Mouse (Mus musculus) forebrain, embryonic 16.5 days (tissue): ENCODE results near the gene Mxd3. TPM values are rescaled to one million over a fixed set of nuclear protein-coding genes. Genes with fewer than 3 reads are reported as not detected.

Source experiments
- ATAC-seq: fragments of 200-750 bp; cut with Nextera tagmentation; 2 replicates; pipeline ENCODE4 v1.8.0; 2017; ENCODE audit warnings: mild to moderate bottlenecking, moderate library complexity
- H3K27ac ChIP-seq: fragments of 300-500 bp; sonication (generic); 2 replicates; pipeline ENCODE4 v1.5.1; 2014; ENCODE audit warnings: low read length, control low read depth
- H3K27me3 ChIP-seq: fragments of 300-500 bp; sonication (generic); replicated peaks from 2 replicates; pipeline ENCODE4 v1.6.1; 2014; ENCODE audit warnings: low read length; ENCODE audit not compliant: control insufficient read depth, insufficient read depth
- H3K36me3 ChIP-seq: fragments of 300-500 bp; sonication (generic); 2 replicates; pipeline ENCODE4 v1.6.1; 2014; ENCODE audit not compliant: control insufficient read depth, insufficient read depth
- H3K4me1 ChIP-seq: fragments of 300-500 bp; sonication (generic); replicated peaks from 2 replicates; pipeline ENCODE4 v1.6.1; 2014; ENCODE audit warnings: low read length; ENCODE audit not compliant: control insufficient read depth, insufficient read depth
- H3K4me2 ChIP-seq: fragments of 300-500 bp; sonication (generic); 2 replicates; pipeline ENCODE4 v1.6.1; 2014; ENCODE audit warnings: mild to moderate bottlenecking, low read length, control low read depth
- H3K4me3 ChIP-seq: fragments of 300-500 bp; sonication (generic); replicated peaks from 2 replicates; pipeline ENCODE4 v1.5.1; 2014; ENCODE audit warnings: mild to moderate bottlenecking, low read length, control low read depth
- H3K9ac ChIP-seq: fragments of 300-500 bp; sonication (generic); replicated peaks from 2 replicates; pipeline ENCODE4 v1.6.1; 2014; ENCODE audit warnings: low read depth, low read length, control low read depth
- H3K9me3 ChIP-seq: fragments of 300-500 bp; sonication (generic); 2 replicates; pipeline ENCODE4 v1.6.1; 2016; ENCODE audit warnings: low read length; ENCODE audit not compliant: control insufficient read depth
- whole genome bisulfite sequencing: fragments of 180-500 bp; shearing (Covaris S2); extraction: QIAGEN DNeasy Blood & Tissue Kit; methylation state at CpG from one replicate; pipeline ENCODE4 v1.1.7; 2014; 5-methylcytosine and 5-hydroxymethylcytosine counted together
- polyA plus RNA-seq: library from polyadenylated mRNA; unstranded; fragments of >200 nt; fragmentation: Nextera tagmentation; extraction: Ambion mirVana; gene quantifications from 2 replicates; pipeline ENCODE4 v1.2.1, GENCODE M21; 2015

Mxd3 gene
- polyA plus RNA-seq, 1 experiment from 2014 or later, result 22.1 TPM

GRCm38 (mm10) chr13:55337341-55337975 lies 7.8 kb upstream of the Mxd3 start:
- H3K36me3 ChIP-seq, result no peaks in the 10 kb centered on the region
- no peak overlapping the region for H3K27ac ChIP-seq
- no peaks in the 10 kb centered on the region for H3K27me3 ChIP-seq
- WGBS, result 71% methylated on average over 10 of the region's 10 CpGs
- no peak for ATAC-seq
- H3K9me3 ChIP-seq, result no peaks in the 10 kb centered on the region
- no peak overlapping the region for H3K4me3 ChIP-seq
- no peak overlapping the region for H3K9ac ChIP-seq
- no peaks in the 10 kb centered on the region for H3K4me1 ChIP-seq
- no peak overlapping the region for H3K4me2 ChIP-seq

- no peak overlapping the region for H3K4me3 ChIP-seq
- 89% methylated on average over 4 of the region's 4 CpGs for WGBS
These were observed 6.1 kb upstream of the Mxd3 start for GRCm38 (mm10) chr13:55335701-55336100.

GRCm38 (mm10) chr13:55332331-55332730 lies 2.7 kb upstream of the Mxd3 start:
- H3K9me3 ChIP-seq, result no peaks in the 10 kb centered on the region
- H3K9ac ChIP-seq, result no peak overlapping the region
- no peak overlapping the region for H3K4me3 ChIP-seq
- no peaks in the 10 kb centered on the region for H3K36me3 ChIP-seq
- WGBS, result 88% methylated on average over 3 of the region's 3 CpGs
- H3K27ac ChIP-seq, result no peak overlapping the region
- ATAC-seq, result no peak
- H3K27me3 ChIP-seq, result no peaks in the 10 kb centered on the region
- H3K4me1 ChIP-seq, result peaks cover 28% of the 10 kb centered on the region
- no peak overlapping the region for H3K4me2 ChIP-seq

More at GRCm38 (mm10) chr13:55335701-55336100, 6.1 kb upstream of the Mxd3 start:
- Histone ChIP-seq H3K4me2 (no peak overlapping the region), H3K9ac (no peak overlapping the region), H3K27ac (no peak overlapping the region), H3K4me1 (peaks cover 1% of the 10 kb centered on the region; the same call in 1 of the 2 replicates), H3K36me3 (no peaks in the 10 kb centered on the region), H3K9me3 (no peaks in the 10 kb centered on the region), H3K27me3 (no peaks in the 10 kb centered on the region)
- ATAC-seq, result no peak

GRCm38 (mm10) chr13:55330567-55331400 lies 1.2 kb upstream of the Mxd3 start:
- peak overlapping the region; percentile 89 for H3K27ac ChIP-seq
- WGBS, result 51% methylated on average over 14 of the region's 14 CpGs

GRCm38 (mm10) chr13:55329109-55329682 lies 427 bp downstream of the Mxd3 start:
- Histone ChIP-seq H3K36me3 (peaks cover 15% of the 10 kb centered on the region), H3K27ac (peak overlapping the region; percentile 80), H3K9me3 (no peaks in the 10 kb centered on the region), H3K4me3 (peak overlapping the region; percentile 93), H3K9ac (peak overlapping the region; percentile 76), H3K27me3 (no peaks in the 10 kb centered on the region), H3K4me2 (peak overlapping the region; percentile 92), H3K4me1 (peaks cover 33% of the 10 kb centered on the region)
- ATAC-seq, result peak; percentile 19
- 1% methylated on average over 29 of the region's 29 CpGs for WGBS

More at GRCm38 (mm10) chr13:55330567-55331400, 1.2 kb upstream of the Mxd3 start:
- Histone ChIP-seq H3K4me2 (peak overlapping the region; percentile 92), H3K36me3 (peaks cover 5% of the 10 kb centered on the region), H3K4me3 (peak overlapping the region; percentile 93), H3K9me3 (no peaks in the 10 kb centered on the region), H3K27me3 (no peaks in the 10 kb centered on the region), H3K9ac (peak overlapping the region; percentile 76), H3K4me1 (peaks cover 33% of the 10 kb centered on the region)
- ATAC-seq, result no peak; the same call in 1 of the 2 replicates

- H3K9ac ChIP-seq, result peak overlapping the region; percentile 76
- peak overlapping the region; percentile 93 for H3K4me3 ChIP-seq
- H3K9me3 ChIP-seq, result no peaks in the 10 kb centered on the region
- no peak overlapping the region for H3K27ac ChIP-seq
- ATAC-seq, result no peak
- peaks cover 15% of the 10 kb centered on the region for H3K36me3 ChIP-seq
- WGBS, result 75% methylated on average over 4 of the region's 4 CpGs
- no peaks in the 10 kb centered on the region for H3K27me3 ChIP-seq
- H3K4me2 ChIP-seq, result peak overlapping the region; percentile 92
- peaks cover 37% of the 10 kb centered on the region for H3K4me1 ChIP-seq
These were observed 982 bp downstream of the Mxd3 start for GRCm38 (mm10) chr13:55328641-55329040.

GRCm38 (mm10) chr13:55328171-55328570 lies 1.5 kb downstream of the Mxd3 start:
- peaks cover 15% of the 10 kb centered on the region for H3K36me3 ChIP-seq
- H3K27me3 ChIP-seq, result no peaks in the 10 kb centered on the region
- peak overlapping the region; percentile 93 for H3K4me3 ChIP-seq
- H3K9me3 ChIP-seq, result no peaks in the 10 kb centered on the region
- peak overlapping the region; percentile 76 for H3K9ac ChIP-seq
- no peak for ATAC-seq
- H3K27ac ChIP-seq, result no peak overlapping the region
- peaks cover 42% of the 10 kb centered on the region for H3K4me1 ChIP-seq
- WGBS, result 91% methylated on average over 6 of the region's 6 CpGs
- peak overlapping the region; percentile 92 for H3K4me2 ChIP-seq

- ATAC-seq, result peak; percentile 54
- Histone ChIP-seq H3K36me3 (peaks cover 15% of the 10 kb centered on the region), H3K27me3 (no peaks in the 10 kb centered on the region), H3K4me2 (peak overlapping the region; percentile 92), H3K27ac (peak overlapping the region; percentile 73), H3K9me3 (no peaks in the 10 kb centered on the region), H3K4me3 (peak overlapping the region; percentile 93), H3K9ac (peak overlapping the region; percentile 45; the same call in 1 of the 2 replicates), H3K4me1 (peaks cover 47% of the 10 kb centered on the region)
- 13% methylated on average over 4 of the region's 8 CpGs for WGBS
These were observed 2.0 kb downstream of the Mxd3 start for GRCm38 (mm10) chr13:55327633-55328032.

- H3K4me2 ChIP-seq, result peak overlapping the region; percentile 31
- ATAC-seq, result no peak
These were observed 2.5 kb downstream of the Mxd3 start for GRCm38 (mm10) chr13:55327169-55327568.

More at GRCm38 (mm10) chr13:55327169-55327568, 2.5 kb downstream of the Mxd3 start:
- peak overlapping the region; percentile 45; the same call in 1 of the 2 replicates for H3K9ac ChIP-seq
- peaks cover 15% of the 10 kb centered on the region for H3K36me3 ChIP-seq
- peak overlapping the region; percentile 8; the same call in 1 of the 2 replicates for H3K4me3 ChIP-seq
- H3K27ac ChIP-seq, result peak overlapping the region; percentile 73
- peaks cover 50% of the 10 kb centered on the region for H3K4me1 ChIP-seq
- H3K9me3 ChIP-seq, result no peaks in the 10 kb centered on the region
- no peaks in the 10 kb centered on the region for H3K27me3 ChIP-seq
- 66% methylated on average over 4 of the region's 4 CpGs for WGBS
